Mouse (Mus musculus) CD4-positive, CD25-positive, alpha-beta regulatory T cell, adult 2 months (primary cell): ENCODE data around the gene Pdhx.
A peak's percentile ranks its signal among the peaks of the same experiment; 100 is the strongest.

Source experiments
- DNase-seq: peaks from one replicate; pipeline ENCODE4 v3.0.0-alpha.2; 2012; ENCODE audit warnings: low read depth, low spot score

The Pdhx gene

DNA sequence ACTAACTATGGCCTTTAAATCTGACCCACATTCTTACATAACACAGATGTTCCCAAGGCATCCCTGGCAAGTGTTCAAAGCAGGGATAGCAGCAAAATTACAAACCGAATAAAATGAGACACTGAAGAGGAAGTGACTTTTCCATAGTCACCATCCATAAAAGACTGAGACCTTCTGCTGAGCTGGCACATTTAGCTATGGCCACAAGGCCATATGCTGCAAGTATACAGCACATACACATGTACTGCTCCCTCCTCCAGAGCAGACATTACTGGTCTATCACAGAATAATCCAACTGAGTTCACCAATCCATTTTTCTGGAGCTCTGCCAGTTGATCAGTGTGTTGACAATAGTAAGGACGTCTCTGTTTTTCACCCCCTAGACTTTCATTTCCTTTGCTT lies 83.0 kb downstream of the Pdhx start:
- DNase-seq = peak; percentile 70

DNA sequence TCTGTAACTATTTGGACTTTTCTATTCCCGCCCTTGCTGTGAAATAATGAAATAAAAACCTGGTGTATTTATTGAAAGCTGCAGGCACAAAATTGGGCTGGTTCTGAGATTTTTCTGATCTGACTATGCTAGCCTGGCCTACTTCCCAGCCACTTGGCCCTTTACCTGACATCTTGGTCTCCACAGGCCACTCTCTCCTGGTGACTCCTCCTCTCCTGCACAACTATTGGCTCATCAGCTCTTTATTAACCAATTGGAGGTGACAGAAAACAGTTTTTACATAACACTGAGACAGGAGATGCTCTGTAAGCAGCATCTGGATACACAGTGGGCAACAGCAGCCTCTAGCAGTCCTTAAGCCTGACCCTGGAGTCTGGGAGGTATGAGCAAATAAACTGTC lies 83.9 kb downstream of the Pdhx start:
- DNase-seq = no peak

DNA sequence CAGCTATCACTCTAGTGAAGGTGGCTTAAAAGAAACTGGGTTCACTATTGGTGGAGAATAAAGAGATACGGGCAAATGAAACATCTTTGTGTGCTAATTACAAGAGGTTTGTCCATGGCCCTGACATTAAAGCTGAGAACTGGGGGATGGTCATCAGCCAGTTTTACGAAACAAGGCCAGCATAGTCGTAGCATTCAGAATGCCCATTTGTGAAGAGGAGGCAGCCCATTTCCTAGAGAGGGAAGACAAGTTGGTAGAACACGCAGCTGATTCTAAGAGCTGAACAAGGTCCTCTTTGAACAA lies 85.7 kb downstream of the Pdhx start:
- no peak for DNase-seq

DNA sequence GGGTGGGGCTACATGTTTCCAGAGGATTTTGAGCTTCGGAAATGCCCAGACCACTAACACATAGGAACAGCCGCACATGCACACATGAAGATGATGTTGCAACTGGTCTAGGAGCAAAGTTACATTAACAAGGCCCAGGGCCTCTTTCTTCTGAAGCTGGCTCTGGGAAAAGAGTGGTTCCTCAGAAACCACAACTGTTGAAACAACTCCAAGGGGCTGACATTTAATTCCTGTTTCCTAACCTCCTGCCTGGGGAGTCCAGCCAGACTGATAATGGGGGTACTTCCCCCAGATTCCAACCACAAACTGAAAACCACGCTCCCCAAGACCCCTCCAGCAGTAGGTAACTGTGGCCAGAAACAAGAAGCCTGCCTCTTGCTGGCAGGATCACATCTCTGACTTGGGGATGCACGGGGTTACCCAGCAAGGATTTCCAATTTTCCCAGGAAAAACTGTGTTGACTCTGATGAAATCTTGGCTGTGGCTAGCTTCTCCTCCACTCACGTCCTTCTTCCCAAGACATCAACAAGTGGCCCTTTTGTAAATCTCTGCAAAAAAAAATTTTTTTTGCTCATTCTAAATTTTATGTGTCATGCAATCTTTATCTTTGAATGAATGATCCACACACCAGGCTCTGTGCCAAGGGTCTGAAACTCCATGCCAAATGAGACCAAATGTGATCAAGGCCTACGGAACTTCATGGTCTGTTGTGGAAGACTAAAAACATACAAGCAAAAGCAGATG lies 86.2 kb downstream of the Pdhx start:
- DNase-seq = no peak

DNA sequence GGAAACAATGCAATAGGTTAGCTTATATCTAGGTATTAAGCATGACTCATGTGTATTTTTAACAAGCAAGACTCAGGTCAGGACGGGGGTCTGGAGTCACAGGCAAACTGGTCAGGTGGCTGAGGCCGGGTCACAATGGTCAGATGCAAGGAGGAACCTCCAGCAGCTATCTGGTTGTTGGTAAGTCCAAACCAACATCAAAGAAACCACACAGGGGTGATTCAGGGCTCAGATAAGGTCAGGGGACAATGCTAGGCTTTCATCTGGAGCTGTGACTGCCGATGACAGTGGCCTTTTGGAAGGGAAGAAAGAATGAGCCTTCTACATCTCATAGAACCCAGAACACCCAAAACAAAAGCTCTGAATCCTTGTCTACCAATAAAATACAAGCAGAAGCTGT lies 86.9 kb downstream of the Pdhx start:
- DNase-seq = no peak

DNA sequence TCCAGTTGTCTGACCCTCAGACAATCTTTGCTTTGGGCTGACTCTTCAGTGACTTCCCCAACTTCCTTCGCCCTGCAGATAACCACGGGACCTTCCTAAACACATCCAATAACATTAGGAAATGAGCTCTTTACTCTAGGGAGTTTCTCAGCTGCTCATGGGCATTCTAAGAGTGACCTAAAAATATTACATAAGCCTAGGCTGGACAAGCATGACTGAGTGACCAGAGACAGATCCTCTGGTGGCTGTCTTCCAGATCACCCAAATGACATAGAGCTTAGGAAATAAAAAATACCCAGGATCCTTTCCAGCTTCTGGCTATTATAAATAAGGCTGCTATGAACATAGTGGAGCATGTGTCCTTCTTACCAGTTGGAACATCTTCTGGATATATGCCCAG lies 90.5 kb downstream of the Pdhx start:
- DNase-seq = no peak

DNA sequence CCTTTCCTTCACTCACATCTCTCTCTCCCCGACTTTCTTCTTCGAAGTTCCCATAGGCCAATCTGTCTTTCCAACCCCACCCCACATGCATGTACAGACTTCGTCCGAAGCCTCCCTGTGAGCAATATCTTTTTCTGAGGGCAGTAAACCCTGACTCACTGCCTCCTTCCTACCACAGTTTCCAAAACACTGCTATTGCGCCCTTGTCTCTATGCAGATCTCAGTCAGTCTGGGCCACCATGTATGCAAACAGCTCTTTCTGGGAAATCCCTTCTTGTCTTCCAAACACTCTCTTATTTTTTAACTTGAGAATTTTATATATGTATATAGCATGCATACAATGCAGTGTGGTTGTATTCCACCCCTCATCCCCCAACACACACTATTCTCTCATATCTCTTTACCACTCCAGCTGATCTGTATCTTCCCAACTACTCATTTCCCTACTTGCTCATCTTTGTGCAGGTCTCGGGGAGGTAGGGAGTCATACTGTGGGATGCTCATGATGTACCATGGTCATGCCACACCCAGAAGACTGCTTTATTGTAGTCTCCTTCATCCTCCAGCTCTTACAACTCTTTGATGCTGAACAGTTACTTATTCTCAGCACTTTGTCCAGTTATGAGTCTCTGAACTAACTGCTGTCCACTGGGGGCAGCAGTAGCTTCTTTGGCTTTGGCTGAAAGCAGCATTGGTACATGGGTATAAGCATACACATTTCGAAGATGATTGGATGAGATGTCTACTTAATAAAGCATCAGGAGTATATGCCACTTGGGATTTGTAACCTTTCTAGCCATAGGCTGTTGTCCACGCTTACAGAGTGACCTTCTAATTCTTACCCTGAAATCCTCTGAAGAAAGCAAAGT lies 91.6 kb downstream of the Pdhx start:
- DNase-seq = peak; percentile 80

DNA sequence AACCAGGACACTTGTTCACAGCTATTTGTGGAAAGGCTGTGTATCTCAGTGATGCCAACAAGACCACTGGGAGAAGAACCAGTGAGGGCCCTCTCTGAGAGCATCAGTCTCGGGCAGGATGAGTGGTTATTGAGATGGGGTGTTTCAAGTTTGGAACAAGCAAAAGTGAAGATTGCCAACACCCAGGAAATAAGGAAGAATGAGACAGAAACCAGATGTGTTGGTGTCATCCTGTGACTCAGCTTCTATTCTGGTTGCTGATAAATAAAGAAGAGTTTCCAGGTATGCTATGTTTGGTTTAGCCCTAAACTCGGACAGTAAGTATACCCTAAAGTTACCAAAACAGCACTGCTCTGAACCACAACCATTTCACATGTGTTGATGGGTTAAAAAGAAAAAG lies 92.4 kb downstream of the Pdhx start:
- peak; percentile 29 for DNase-seq

DNA sequence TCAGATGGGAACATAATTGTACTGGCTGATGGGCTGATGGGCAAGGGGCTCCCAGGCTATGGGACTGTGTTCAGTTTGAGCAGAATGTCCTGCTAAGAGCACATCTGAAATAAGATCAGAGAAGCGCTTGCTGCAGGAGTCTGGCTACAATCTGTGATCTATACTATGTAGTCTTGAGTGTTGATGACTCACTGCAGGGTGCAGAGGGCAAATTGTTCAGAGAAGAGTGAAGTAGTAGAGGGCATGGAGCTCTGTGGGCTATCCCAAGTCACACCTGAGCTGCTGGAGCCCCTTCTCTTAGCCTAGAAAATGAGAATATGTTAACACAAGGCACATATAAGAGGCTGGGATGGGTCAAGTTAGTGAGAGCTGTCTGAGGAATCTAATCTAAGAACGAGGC lies 93.8 kb downstream of the Pdhx start:
- no peak for DNase-seq

DNA sequence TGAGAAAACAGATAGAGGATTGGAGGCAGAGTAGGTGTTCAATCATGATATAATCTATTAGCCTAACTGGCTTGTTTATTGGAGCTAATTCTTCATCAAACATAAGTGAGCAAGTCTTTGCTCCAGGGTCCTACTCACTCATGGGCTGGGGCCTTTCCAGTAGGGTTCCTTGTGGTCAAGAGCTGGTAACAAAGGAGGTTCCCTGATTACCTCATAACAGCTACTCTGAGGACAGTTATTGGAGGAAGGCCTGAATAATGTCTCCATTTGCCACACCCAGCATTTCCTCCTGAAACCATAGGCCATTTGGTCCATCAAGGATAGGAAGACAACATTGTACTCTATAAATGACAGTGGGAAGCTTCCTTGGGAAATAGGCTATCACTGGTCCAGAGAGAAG lies 94.2 kb downstream of the Pdhx start:
- DNase-seq = no peak

DNA sequence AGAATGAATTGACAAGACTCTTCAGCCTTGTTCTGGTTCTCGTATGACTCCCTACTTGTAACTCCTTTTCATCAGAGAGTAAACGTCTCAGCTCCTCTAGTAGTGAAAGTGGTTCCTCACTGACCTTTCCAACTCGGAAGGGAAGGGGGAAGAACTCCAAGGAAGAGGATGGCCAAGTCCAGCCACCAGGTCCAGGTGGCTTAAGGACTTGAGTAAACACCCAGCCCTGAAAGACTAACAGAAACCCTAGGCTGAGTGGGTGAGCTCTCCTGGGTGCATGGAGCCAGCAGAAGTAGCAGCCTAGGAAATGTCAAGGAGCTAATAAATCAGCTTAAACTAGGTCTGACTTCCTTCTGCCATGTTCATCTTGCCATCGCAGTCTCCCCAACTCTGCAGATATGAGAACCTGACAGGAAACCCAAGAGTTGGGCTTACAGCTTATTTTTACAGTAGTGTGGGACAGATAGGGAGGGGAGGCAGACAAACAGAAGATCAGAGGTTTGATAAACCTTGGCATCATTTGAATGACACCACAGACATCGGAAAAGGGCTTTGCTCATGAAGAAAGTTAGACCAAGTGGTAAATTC lies 97.9 kb downstream of the Pdhx start:
- peak; percentile 38 for DNase-seq

DNA sequence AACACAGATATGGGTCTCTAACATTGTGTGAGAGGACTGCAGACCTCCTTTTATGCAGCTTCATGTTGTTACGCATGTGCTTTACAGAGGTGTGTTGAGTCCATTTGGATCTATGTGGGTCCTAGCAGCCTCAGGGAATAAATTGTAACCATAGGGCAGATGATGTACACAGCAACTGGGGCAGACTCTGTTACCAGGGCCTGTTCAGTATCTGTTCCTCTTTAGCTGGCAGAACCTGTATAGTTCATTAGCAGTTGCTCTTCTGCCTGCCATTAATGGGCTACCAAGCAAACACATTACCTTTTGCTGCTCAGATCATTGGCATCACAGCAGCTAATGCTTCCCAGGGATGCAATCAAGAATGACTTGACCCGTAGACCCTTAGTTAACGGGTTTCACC lies 100.2 kb downstream of the Pdhx start:
- DNase-seq = no peak

DNA sequence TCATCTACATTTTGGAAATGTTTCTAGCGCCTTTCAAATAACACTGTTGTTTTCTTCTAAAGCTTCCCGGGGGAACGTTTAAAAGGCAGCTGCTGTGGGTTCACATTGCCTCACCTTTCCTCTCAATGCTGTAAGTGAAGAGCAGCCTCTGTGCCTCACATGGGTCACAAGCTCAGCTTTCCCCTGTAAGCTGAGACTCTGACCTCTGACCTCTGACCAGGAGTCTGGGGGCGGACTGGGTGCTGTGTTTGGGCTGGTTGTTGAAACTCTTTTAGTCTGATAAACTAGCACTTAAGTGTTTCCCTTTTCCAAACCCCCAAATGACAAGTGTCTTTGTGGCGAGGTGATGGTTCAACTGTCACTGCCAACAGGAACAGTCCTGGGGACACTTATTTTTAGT lies 100.7 kb downstream of the Pdhx start:
- DNase-seq = no peak

DNA sequence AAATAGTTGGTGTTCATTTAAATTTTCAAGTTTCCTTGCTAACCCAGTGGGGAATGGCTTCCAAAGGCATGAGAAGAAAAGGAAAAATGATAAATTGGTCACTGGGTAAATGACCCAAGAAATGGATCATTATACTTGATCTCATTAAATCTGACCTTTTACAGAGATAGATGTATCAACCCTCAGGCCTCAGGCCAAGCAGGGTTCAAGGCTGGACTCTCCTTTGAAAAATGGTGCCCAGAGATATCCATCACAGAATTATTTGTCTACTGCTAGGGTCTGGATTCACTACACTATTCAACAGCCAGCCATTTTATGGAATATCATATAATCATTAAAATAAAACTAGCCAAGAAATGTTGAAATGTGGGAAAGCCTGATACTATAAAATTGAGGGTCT lies 101.4 kb downstream of the Pdhx start:
- DNase-seq = no peak
